Mouse (Mus musculus) adrenal gland, postnatal 0 days (tissue): ENCODE measurements around the gene Cyp1b1. TPM values are rescaled to one million over a fixed set of nuclear protein-coding genes. Genes with fewer than 3 reads are reported as not detected.

Experiments used
- polyA plus RNA-seq: library from polyadenylated mRNA; unstranded; fragments of >200 nt; fragmentation: Nextera tagmentation; extraction: Ambion mirVana; gene quantifications from 2 replicates; pipeline ENCODE4 v1.2.1, GENCODE M21; 2015

Cyp1b1 gene
- 16.4 and 18.6 TPM in 2 replicates for polyA plus RNA-seq

DNA sequence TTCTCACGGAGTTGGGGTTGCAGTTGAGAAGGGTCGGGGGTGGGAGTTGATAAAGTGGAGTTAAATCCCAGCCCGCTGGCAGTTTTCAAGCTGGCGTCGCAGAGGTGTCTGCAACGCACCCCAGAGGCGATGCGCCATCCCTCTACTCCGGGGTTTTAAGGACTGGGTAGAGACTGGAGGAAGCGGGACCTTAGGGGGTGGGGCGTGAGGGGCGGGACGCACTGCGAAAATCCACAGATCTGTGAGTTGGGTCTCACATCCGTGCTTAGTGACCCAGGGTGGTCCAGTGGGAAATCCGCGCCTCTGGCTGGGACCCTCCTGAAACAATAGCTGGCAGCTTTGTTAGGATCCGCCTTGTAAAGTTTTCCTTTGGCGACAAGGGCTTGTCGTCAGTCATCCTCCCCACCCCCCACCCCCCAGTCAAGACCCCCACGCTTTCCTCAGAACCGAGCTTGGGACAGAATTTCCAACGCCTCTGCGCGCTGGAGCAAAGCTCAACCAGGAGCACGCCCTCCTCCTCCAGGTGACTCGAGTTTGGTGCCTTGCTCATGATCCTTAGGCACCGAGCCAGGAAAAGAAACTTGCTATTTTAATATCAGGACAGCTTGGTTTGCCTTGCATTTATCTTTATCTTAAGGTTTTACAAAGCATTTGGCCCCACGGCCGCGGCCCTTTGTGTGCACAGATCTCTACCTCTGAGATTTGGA, at the start of gene Cyp1b1:
Gene Cyp1b1 (minus strand): TSS at position 131 of the 707 bp plus-strand sequence.

Other genes with a start within 250 kb of the Cyp1b1 start
- 279 and 512 TPM in 2 replicates for gene Rmdn2, start 103.2 kb downstream of the Cyp1b1 start, polyA plus RNA-seq
- 18.1 and 26.1 TPM in 2 replicates for gene Atl2, start 181.1 kb upstream of the Cyp1b1 start, polyA plus RNA-seq